Mouse (Mus musculus): ENCODE results near the gene Tagln. TPM values are rescaled to one million over a fixed set of nuclear protein-coding genes. Genes with fewer than 3 reads are reported as not detected.

Tagln gene
- 9.7 and 16.3 TPM in 2 replicates for polyA plus RNA-seq (2012; rRNA removed)

GRCm38 (mm10) chr9:45935628-45936210 lies at the start of gene Tagln:
Gene Tagln (minus strand): TSS chr9:45936058.

DNA sequence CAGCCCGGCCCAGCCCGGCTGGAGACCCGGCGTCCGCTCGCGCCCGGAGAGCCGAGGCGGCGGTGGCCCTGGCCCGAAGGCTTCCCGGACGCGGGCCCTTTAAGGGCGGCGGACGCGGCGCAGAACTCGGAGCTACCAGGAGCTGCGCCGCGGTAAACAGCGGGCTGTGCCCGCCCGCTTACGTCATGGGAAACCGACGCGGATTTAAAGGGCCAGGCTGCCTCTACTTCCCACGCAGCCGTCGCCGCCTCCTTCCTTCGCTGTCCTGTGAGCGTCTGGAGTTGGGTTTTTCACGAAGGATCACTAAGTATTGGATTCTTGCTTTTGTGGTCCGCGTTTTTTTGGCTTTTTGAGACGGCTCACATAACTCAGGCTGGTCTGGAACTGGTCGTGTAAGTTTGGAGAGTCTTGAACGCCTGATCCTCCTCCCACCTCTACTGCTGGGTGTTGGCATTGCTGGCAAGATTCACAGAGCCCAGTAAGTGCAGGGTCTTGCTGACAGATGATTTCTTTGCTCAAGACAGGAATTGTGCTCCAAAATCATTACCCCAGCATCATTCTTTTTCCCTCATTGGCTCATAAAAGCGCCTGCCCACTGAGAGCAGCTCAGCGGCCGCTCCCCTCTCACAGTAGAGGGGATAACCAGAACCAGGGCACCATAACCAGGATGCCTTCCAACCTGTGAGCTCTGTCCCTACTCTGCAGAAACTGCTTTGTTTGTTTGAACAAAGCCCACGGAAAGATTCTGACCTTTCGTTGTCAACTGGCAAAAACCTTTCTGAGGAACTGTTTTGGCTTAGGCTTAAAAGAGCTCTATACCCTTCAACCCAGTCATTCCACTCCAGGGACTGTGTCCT lies 19.5 kb upstream of the Tagln start, which contains the start of gene Sidt2:
Gene Sidt2, minus strand, starts transcription at position 152 of the 857 bp plus-strand sequence.

GRCm38 (mm10) chr9:45906355-45907077 lies 29.3 kb downstream of the Tagln start, which contains the start of the genes Pcsk7 and Rnf214:
Gene Pcsk7 (plus strand): TSS chr9:45906497.
Gene Rnf214 (minus strand): TSS chr9:45906911.

Other genes starting within 250 kb of the Tagln start
- gene Cep164, start 107.4 kb downstream of the Tagln start, polyA plus RNA-seq (2012; rRNA removed) = 27.3 and 28.4 TPM in 2 replicates
- 33.1 and 36.6 TPM in 2 replicates for gene Bace1, start 97.5 kb downstream of the Tagln start, polyA plus RNA-seq (2012; rRNA removed)
- 35.6 and 36.9 TPM in 2 replicates for gene Pcsk7, start 29.6 kb downstream of the Tagln start, polyA plus RNA-seq (2012; rRNA removed)
- gene Rnf214, start 29.1 kb downstream of the Tagln start, polyA plus RNA-seq (2012; rRNA removed) = 49.1 and 49.6 TPM in 2 replicates
- 78.0 and 99.5 TPM in 2 replicates for gene Sidt2, start 19.2 kb upstream of the Tagln start, polyA plus RNA-seq (2012; rRNA removed)
- gene Pafah1b2, start 76.6 kb upstream of the Tagln start, polyA plus RNA-seq (2012; rRNA removed) = 133 TPM in 2 replicates
- gene Sik3, start 76.8 kb upstream of the Tagln start, polyA plus RNA-seq (2012; rRNA removed) = 15.8 and 20.0 TPM in 2 replicates